Mouse (Mus musculus) B cell, adult 2 months (primary cell): ENCODE data around the gene Trmo.

Experiments used
- DNase-seq, 2 experiments: peaks; one replicate each; pipeline ENCODE4 v3.0.0; 2022

Gene Trmo

DNA sequence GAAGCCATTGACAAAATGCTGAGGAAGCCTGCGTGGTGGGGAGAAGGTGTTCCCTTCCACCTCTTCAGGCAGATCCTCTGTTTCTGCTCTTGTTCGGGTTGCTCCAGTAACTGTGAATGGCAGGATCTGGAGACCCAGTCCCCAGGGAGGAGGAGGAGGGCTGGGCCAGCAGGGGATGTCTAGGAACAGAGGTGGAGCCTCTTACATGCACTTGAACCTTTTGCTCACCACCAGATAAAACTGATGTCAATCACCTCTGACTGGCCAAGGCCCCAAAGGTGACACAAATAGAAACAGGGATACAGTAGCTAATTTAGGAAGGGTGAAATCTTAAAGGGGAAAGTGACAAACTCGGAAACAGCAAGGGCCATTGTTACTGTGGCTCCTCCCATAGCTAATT, 51.2 kb downstream of the Trmo start:
- DNase-seq = no peak

DNA sequence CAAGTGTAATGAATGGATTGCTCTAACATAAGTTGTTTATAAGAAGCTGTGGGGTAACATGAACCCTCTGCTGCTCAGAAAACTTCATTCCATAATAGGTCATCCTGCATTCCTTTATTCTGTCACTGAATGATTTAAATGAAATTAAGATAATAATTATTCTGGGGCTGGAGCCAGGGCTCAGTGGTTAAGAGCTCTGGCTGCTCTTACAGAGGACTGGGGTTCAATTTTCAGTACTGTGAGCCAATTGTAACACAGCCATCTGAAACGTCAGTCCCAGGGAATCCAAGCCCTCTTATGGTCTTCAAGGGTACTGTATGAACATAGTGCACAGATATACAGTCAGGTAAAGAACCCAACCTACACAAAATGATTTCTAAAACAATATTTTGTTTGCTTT, 53.4 kb downstream of the Trmo start:
- DNase-seq = no peak

DNA sequence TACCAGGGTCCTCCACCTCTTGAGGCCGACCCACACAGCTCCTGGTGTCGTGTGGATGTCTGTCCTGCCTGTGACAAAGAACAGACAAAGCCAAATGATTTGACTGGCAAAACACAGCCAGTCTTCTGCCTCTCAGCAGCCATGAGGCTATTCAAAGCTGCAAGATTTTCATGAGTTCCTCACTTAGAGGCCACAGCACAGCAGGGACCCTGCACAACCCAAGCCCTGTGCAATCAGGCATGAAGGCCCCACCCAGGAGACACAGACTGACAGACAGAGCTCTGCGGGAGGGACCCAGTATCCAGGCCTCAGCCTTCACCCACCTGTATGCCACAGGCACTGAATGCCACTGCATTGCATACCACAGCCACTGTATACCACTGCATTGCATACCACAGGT, 60.3 kb downstream of the Trmo start:
- no peak for DNase-seq
